Mouse (Mus musculus) heart, embryonic 14.5 days (tissue): Measurements from ENCODE around the gene Zfp316. TPM values are rescaled to one million over a fixed set of nuclear protein-coding genes. Genes with fewer than 3 reads are reported as not detected.
A peak's percentile ranks its signal among the peaks of the same experiment; 100 is the strongest.

Experiments used
- ATAC-seq: fragments of 200-750 bp; cut with Nextera tagmentation; 2 replicates; pipeline ENCODE4 v1.8.0; 2017; ENCODE audit warnings: low read depth, moderate TSS enrichment; ENCODE audit not compliant: insufficient number of reproducible peaks, insufficient read depth, low FRiP score
- H3K27ac ChIP-seq, 2 experiments: fragments of 200-500 bp in 1 of 2; fragments of 300-500 bp in 1 of 2; sonication (generic) in 1 of 2; replicated peaks in 1 of 2; 2 replicates each; pipeline ENCODE4 v1.5.1; 2012 to 2014; ENCODE audit warnings: low read depth in 2 of 2, low read length in 2 of 2, control low read depth in 1 of 2, mild to moderate bottlenecking in 1 of 2, mixed read lengths in 1 of 2; ENCODE audit not compliant: control insufficient read depth in 1 of 2, insufficient read depth in 1 of 2
- H3K27me3 ChIP-seq: fragments of 300-500 bp; sonication (generic); 2 replicates; pipeline ENCODE4 v1.6.1; 2014; ENCODE audit warnings: mild to moderate bottlenecking, low read length, control low read depth; ENCODE audit not compliant: control insufficient read depth, insufficient read depth
- H3K36me3 ChIP-seq: fragments of 300-500 bp; sonication (generic); 2 replicates; pipeline ENCODE4 v1.6.1; 2014; ENCODE audit warnings: mild to moderate bottlenecking, control low read depth, low read length, mixed read lengths; ENCODE audit not compliant: control insufficient read depth, insufficient read depth
- H3K4me1 ChIP-seq, 2 experiments: fragments of 200-500 bp in 1 of 2; fragments of 300-500 bp in 1 of 2; sonication (generic) in 1 of 2; 2 replicates each; pipeline ENCODE4 v1.6.1; 2012 to 2014; ENCODE audit warnings: low read length in 2 of 2, control low read depth in 1 of 2, mixed read lengths in 1 of 2; ENCODE audit not compliant: control insufficient read depth in 2 of 2, insufficient read depth in 2 of 2
- H3K4me2 ChIP-seq: fragments of 300-500 bp; sonication (generic); 2 replicates; pipeline ENCODE4 v1.6.1; 2014; ENCODE audit warnings: mild to moderate bottlenecking, low read length
- H3K4me3 ChIP-seq, 2 experiments: fragments of 200-500 bp in 1 of 2; fragments of 300-500 bp in 1 of 2; sonication (generic) in 1 of 2; 2 replicates each; pipeline ENCODE4 v1.5.1; 2012 to 2014; ENCODE audit warnings: low read length in 2 of 2, mild to moderate bottlenecking in 2 of 2, control low read depth in 1 of 2, low read depth in 1 of 2, moderate library complexity in 1 of 2; ENCODE audit not compliant: control insufficient read depth in 1 of 2, insufficient read depth in 1 of 2
- H3K9ac ChIP-seq: fragments of 300-500 bp; sonication (generic); 2 replicates; pipeline ENCODE4 v1.6.1; 2014; ENCODE audit warnings: mild to moderate bottlenecking, low read length
- H3K9me3 ChIP-seq: fragments of 300-500 bp; sonication (generic); 2 replicates; pipeline ENCODE4 v1.6.1; 2016; ENCODE audit warnings: low read length, control low read depth; ENCODE audit not compliant: control insufficient read depth
- WGBS: fragments of 180-500 bp; shearing (Covaris S2); extraction: QIAGEN DNeasy Blood & Tissue Kit; methylation state at CpG from one replicate; pipeline ENCODE4 v1.1.7; 2014; 5-methylcytosine and 5-hydroxymethylcytosine counted together
- polyA plus RNA-seq: library from polyadenylated mRNA; unstranded; fragments of >200 nt; fragmentation: Nextera tagmentation; extraction: Ambion mirVana; gene quantifications from 2 replicates; pipeline ENCODE4 v1.2.1, GENCODE M21; 2014

Zfp316 gene
- polyA plus RNA-seq, 1 experiment from 2014 or later, result 1.6 TPM

- WGBS, result 84% methylated on average over 6 of the region's 6 CpGs
- peaks cover 30% of the 10 kb centered on the region for H3K36me3 ChIP-seq
- no peak for ATAC-seq
Measured at GRCm38 (mm10) chr5:143266794-143267193, 3.0 kb downstream of the Zfp316 start.

DNA sequence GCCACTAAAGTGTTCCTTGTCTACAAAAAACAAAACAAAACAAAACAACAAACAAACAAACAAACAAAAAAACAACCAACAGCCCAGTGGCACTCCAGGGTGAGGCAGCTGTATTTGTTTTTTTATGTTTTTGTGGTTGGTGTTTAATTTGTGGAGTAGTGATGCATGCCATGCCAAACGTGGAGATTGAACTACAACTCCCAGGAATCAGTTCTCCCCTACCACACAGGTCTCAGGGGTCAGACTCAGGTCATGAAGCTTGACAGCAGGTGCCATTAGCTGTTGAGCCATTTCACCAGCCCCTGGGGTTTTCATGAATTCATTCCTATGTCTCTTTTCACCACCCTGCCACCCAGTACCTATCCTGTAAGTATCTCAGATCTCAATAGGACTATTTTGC, 4.4 kb downstream of the Zfp316 start:
- peaks cover 14 to 21% of the 10 kb centered on the region in 2 experiments for H3K4me1 ChIP-seq
- H3K4me3 ChIP-seq, result no peak overlapping the region
- 55% methylated on average over 1 of the region's 1 CpGs for WGBS
- H3K27me3 ChIP-seq, result no peaks in the 10 kb centered on the region
- no peaks in the 10 kb centered on the region for H3K9me3 ChIP-seq
- peaks cover 40% of the 10 kb centered on the region for H3K36me3 ChIP-seq
- H3K27ac ChIP-seq, result no peak overlapping the region
- no peak overlapping the region for H3K9ac ChIP-seq
- no peak for ATAC-seq
- no peak overlapping the region for H3K4me2 ChIP-seq

More at GRCm38 (mm10) chr5:143266794-143267193, 3.0 kb downstream of the Zfp316 start:
- H3K4me1 ChIP-seq, result peaks cover 17 to 25% of the 10 kb centered on the region in 2 experiments
- H3K4me3 ChIP-seq, result no peak overlapping the region
- no peaks in the 10 kb centered on the region for H3K9me3 ChIP-seq
- H3K9ac ChIP-seq, result no peak overlapping the region
- H3K27me3 ChIP-seq, result no peaks in the 10 kb centered on the region
- H3K4me2 ChIP-seq, result no peak overlapping the region
- no peak overlapping the region for H3K27ac ChIP-seq

GRCm38 (mm10) chr5:143264689-143265088, 5.1 kb downstream of the Zfp316 start:
- Histone ChIP-seq H3K4me3 (no peak overlapping the region), H3K9me3 (no peaks in the 10 kb centered on the region), H3K4me2 (no peak overlapping the region), H3K36me3 (peaks cover 45% of the 10 kb centered on the region), H3K4me1 (peaks cover 11 to 18% of the 10 kb centered on the region in 2 experiments; a peak in 3 of 4 replicates), H3K27ac (no peak overlapping the region), H3K27me3 (no peaks in the 10 kb centered on the region), H3K9ac (no peak overlapping the region)
- 77% methylated on average over 10 of the region's 10 CpGs for WGBS
- ATAC-seq, result no peak

GRCm38 (mm10) chr5:143261636-143262035, 8.2 kb downstream of the Zfp316 start:
- Histone ChIP-seq H3K27me3 (peaks cover 17% of the 10 kb centered on the region), H3K9me3 (no peaks in the 10 kb centered on the region), H3K4me1 (peaks cover 5 to 10% of the 10 kb centered on the region in 2 experiments; a peak in 2 of 4 replicates), H3K9ac (no peak overlapping the region), H3K4me2 (no peak overlapping the region), H3K36me3 (peaks cover 51% of the 10 kb centered on the region), H3K4me3 (no peak overlapping the region), H3K27ac (no peak overlapping the region)
- 88% methylated on average over 8 of the region's 8 CpGs for WGBS
- ATAC-seq, result no peak

DNA sequence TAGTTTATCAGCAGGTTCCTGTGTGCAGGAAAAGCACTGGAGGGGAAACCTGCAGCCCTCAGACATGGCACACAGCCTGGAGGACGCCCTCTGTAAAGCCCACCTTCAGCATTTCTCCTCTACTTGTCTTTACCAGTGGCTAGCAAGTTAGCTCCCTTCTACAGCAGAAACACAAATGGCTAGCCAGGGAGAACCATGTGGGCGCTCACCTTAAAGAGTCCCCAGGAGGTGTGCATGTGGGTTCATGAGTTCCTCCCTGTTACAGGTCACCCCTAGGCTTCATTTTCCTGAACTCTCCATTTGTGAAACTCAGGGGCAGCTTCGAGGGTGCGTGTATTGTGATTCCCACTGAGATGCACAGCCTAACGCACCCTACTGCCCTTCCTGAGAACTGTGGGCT, 14.0 kb downstream of the Zfp316 start:
- 89% methylated on average over 5 of the region's 5 CpGs for WGBS

DNA sequence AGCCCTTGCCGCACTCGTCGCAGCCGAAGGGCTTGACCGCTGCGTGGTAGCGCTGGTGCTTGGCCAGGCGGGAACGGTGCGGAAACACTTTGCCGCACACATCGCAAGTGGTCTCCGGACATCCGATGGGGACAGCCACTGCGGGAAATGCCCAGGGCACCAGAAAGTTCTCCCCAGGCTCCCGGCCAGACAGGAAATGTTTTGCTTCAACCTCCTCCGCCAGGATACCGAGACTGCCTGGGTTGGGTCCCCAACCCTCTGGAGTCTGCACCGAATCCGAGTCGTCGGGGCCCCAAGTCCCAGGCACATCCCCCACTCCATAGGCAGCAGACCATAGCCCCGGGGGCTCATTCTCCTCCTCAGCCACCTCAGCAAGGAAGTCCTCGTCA, 14.7 kb downstream of the Zfp316 start:
- no peak overlapping the region for H3K27ac ChIP-seq
- H3K9me3 ChIP-seq, result no peaks in the 10 kb centered on the region
- WGBS, result 27% methylated on average over 24 of the region's 24 CpGs
- no peak for ATAC-seq
- peak overlapping the region in 1 of 2 experiments; percentile 46; a peak in 1 of 4 replicates for H3K4me3 ChIP-seq
- peaks cover 77% of the 10 kb centered on the region for H3K27me3 ChIP-seq
- H3K4me2 ChIP-seq, result 0 out of 2 replicates have a peak overlapping the region, but pooled peaks have one; percentile 80
- peaks cover 2 to 21% of the 10 kb centered on the region in 2 experiments; a peak in 3 of 4 replicates for H3K4me1 ChIP-seq
- H3K9ac ChIP-seq, result no peak overlapping the region
- peaks cover 22% of the 10 kb centered on the region for H3K36me3 ChIP-seq

More for the DNA sequence above, 14.0 kb downstream of the Zfp316 start:
- Histone ChIP-seq H3K4me2 (no peak overlapping the region), H3K36me3 (peaks cover 28% of the 10 kb centered on the region), H3K4me1 (peaks cover 2 to 21% of the 10 kb centered on the region in 2 experiments; a peak in 3 of 4 replicates), H3K27ac (no peak overlapping the region), H3K9me3 (no peaks in the 10 kb centered on the region), H3K27me3 (peaks cover 75% of the 10 kb centered on the region), H3K4me3 (no peak overlapping the region), H3K9ac (no peak overlapping the region)
- no peak for ATAC-seq

DNA sequence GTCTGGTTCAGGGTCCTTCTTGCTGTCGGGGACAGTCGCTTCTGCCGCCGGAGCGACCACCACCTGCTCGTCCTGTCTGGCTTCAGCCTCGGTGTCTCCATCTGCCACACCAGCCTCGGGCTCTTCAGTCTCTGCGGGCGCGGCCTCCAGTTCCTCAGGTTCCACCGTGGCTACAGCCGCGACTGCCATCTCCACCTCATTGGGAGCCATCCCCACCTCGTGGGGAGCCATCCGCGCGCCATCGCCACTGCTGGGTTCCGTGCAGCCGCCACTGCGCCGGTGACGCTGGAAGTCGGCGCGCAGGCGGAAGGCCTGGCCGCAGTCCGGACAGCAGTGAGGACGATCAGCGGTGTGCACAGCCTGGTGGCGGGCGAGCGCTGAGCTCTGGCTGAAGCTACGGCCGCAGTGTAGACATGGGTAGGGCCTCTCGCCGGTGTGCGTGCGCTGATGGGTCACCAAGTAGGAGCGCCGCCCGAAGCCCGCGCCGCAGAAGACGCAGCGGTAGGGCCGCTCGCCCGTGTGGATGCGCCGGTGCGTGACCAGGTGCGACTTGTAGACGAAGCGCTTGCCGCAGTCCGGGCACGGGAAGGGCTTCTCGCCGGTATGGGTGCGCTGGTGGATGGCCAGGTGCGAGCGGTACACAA, 15.2 kb downstream of the Zfp316 start:
- WGBS, result 14% methylated on average over 66 of the region's 66 CpGs

More for the DNA sequence above, 15.2 kb downstream of the Zfp316 start:
- H3K4me2 ChIP-seq, result peak overlapping the region; percentile 80
- no peak overlapping the region for H3K9ac ChIP-seq
- no peaks in the 10 kb centered on the region for H3K9me3 ChIP-seq
- peak overlapping the region in 1 of 2 experiments; percentile 46; a peak in 2 of 4 replicates for H3K4me3 ChIP-seq
- H3K36me3 ChIP-seq, result peaks cover 20% of the 10 kb centered on the region
- peaks cover 2 to 21% of the 10 kb centered on the region in 2 experiments; a peak in 3 of 4 replicates for H3K4me1 ChIP-seq
- no peak for ATAC-seq
- peaks cover 77% of the 10 kb centered on the region for H3K27me3 ChIP-seq
- no peak overlapping the region for H3K27ac ChIP-seq
